Mouse (Mus musculus): ENCODE measurements at regions not wholly inside any gene's neighbourhood (a gene's known extent, or its start where the extent isn't known, plus 50 kb on each side); places are given as distances from the start of the nearest gene placed in this dataset.
A peak's percentile ranks its signal among the peaks of the same experiment; 100 is the strongest.

DNA sequence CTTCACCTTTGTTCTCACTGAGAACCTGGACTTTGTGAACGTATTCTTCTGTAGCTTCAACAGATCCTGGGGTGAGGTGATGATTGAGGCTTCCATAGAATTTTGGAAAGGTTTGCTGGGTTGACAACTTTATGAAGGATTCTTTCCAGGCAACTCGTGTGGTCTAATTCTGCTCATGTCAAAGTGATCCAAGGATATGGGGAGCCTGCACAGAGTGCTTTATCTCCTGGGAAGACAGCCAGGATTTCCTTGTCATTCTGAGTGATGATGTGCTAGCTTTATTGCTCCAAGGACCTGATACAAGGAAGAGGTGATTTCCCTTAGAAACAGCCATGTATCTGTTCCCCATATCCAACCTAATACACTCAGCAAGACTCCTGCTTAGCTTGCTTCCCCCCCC lies 63.0 kb upstream of the Kif16b start:
- no peak for DNase-seq (ENCODE audit: low spot score in 2 of 2)

- DNase-seq (ENCODE audit: low spot score in 2 of 2) = peak; percentile 10 to 74
Observed at GRCm38 (mm10) chr2:142967250-142967649, 65.9 kb upstream of the Kif16b start.

DNA sequence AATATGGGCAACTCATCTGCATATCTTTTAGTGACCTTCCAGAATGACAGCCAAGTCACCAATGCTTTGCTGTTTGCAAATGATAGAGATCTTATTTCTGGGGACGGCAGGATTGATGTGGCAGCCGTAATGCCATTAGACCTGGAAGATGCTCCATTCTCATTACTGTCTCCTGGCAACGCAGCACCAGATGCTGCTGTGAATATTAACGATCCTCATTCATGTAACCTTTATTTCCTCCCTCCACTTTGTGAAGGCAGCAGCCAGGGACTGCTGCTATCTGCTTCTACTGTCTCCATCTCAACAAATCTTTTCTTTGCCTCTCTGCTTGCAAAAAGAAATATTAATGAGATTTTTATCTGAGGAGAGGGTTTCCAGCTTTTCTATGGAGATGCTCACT lies 79.4 kb upstream of the Kif16b start:
- no peak for DNase-seq (ENCODE audit: low spot score in 2 of 2)

DNA sequence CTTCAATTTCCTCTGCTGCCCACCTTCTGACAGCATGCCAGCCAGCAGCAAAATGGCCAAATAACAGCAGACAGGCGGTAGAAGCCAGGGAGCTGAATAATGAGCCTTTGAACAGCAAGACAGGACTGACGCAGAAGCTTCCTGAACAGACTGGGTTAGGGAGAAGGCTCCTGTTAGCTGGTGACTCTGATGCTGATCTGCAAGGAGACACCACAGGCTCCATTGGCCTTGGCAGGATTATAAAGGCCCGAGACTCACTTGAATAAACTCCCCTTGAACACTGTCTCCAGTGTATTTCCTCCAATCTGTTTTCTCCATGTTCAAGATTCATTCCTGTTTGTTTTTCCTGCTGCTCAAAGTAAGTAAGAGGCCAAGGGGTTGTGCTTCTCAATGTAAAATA lies 74.1 kb upstream of the Snrpb2 start:
- DNase-seq (ENCODE audit: low spot score in 2 of 2) = no peak

DNA sequence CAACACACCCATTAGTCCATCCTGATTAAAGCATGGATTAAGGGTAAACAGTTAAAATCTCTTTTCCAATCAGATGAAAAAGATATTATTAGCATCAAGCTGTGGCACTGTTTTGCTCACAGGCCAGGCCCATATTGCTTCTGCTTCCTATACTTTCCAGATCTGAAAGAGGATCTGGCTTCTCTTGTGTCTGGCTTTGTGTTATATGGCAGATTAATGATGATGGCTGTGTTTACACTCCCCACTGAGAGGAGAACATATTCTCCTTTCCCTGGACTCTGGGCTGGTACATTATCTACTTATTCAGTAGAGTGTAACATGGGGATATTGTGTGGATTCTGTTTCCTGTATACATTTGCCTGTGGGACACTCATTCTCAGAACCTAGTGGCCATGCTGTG lies 66.8 kb upstream of the Snrpb2 start:
- DNase-seq (ENCODE audit: low spot score in 2 of 2) = no peak

- no peak for DNase-seq (ENCODE audit: low spot score in 2 of 2)
Observed at GRCm38 (mm10) chr2:143002874-143003273, 60.0 kb upstream of the Snrpb2 start.

- DNase-seq (ENCODE audit: low spot score in 2 of 2) = no peak
Observed at GRCm38 (mm10) chr2:143003341-143003740, 59.5 kb upstream of the Snrpb2 start.

- no peak for DNase-seq (ENCODE audit: low spot score in 2 of 2)
Observed at GRCm38 (mm10) chr2:143011380-143011779, 51.5 kb upstream of the Snrpb2 start.
